Mouse (Mus musculus) liver, postnatal 0 days (tissue): ENCODE measurements around the gene Cyp2d26.

Source experiments
- CTCF ChIP-seq: sonication (generic); IDR thresholded peaks from 2 replicates; pipeline ENCODE4 v1.5.1; 2016; ENCODE audit warnings: antibody characterized with exemption, low read depth
- EP300 ChIP-seq: IDR thresholded peaks from 2 replicates; pipeline ENCODE4 v1.6.1; 2016; ENCODE audit warnings: antibody characterized with exemption, low read depth, mild to moderate bottlenecking

- TF ChIP-seq CTCF: no peak
- TF ChIP-seq EP300: no peak
Observed at GRCm38 (mm10) chr15:82815296-82815695, 21.2 kb upstream of the Cyp2d26 start.
